Mouse (Mus musculus): ENCODE results near the gene Aff3. TPM values are rescaled to one million over a fixed set of nuclear protein-coding genes. Genes with fewer than 3 reads are reported as not detected.
"Not testable (repeated sequence)": the region's sequence is repeated elsewhere in the genome, so short reads cannot be mapped to it uniquely, and the experiment has no call there.

Gene Aff3
- polyA plus RNA-seq, 1 experiment from 2014 or later: 15.4 TPM

DNA sequence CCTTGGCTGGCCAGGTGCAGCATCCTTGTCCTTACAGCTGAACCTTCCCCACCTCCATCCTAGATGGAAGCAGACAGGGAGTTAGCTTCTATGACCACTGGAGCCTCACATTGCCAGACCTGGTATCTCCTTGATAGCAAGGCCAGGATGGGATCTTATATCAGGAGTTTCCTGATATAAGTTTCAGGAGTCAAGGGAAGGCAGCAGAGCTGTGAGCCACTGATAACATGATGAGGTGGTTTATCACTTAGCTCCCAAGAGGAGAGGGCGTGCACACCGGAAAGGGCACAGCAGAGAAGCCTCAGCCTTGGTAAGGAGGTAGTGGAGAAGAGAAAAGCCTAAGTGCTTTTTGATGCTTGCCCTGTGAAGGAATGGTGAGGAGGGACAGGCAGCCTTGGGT is 217.2 kb downstream of the Aff3 start:
- H3K36me3 ChIP-seq: no peaks in the 10 kb centered on the region
- no peak overlapping the region for H3K27ac ChIP-seq (replicated peaks)
- peaks cover 12% of the 10 kb centered on the region for H3K4me1 ChIP-seq
- no peak overlapping the region for H3K9ac ChIP-seq
- H3K4me2 ChIP-seq (replicated peaks): no peak overlapping the region
- no peaks in the 10 kb centered on the region for H3K27me3 ChIP-seq
- 93% methylated on average over 2 of the region's 2 CpGs for WGBS
- no peaks in the 10 kb centered on the region for H3K9me3 ChIP-seq (replicated peaks)
- no peak for ATAC-seq (ENCODE audit: insufficient number of reproducible peaks, low FRiP score, low TSS enrichment, low read depth)
- no peak overlapping the region for H3K4me3 ChIP-seq (replicated peaks)

DNA sequence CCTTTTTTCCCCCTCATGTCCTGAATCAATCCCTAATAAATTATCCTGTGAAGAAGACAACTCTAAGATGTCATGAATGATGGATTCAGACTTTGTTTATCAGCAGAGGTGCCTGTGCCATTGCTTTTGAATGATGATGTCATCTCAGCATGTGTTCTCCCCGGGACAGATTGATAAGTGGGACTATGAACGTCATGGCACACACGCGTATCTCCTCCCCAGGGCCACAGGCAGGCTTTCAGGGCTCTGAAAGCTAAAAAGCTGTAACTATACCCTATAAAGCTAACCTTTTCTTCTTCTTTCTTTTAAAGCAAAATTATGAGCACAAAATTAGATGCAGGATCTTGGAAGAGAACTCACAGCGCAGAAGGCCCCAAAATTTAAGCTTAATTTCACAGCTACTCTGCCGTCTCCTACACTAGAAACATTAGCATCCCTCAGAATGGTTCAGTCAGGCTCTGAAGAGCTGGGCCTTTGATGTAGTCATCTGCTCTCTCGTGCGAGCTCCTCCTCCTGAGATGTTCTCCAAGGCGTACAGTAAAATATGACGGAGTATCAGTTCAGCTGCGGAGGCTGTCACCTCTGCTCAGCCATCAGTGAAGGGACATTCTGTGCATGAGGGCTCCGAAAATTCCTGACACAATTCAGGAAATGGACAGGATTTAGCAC is 218.5 kb downstream of the Aff3 start:
- no peak for ATAC-seq (ENCODE audit: insufficient number of reproducible peaks, low FRiP score, low TSS enrichment, low read depth)
- no peaks in the 10 kb centered on the region for H3K27me3 ChIP-seq
- H3K27ac ChIP-seq (replicated peaks): no peak overlapping the region
- H3K9ac ChIP-seq: no peak overlapping the region
- H3K4me3 ChIP-seq (replicated peaks): no peak overlapping the region
- WGBS: 78% methylated on average over 12 of the region's 12 CpGs
- no peaks in the 10 kb centered on the region for H3K36me3 ChIP-seq
- H3K9me3 ChIP-seq (replicated peaks): no peaks in the 10 kb centered on the region
- no peak overlapping the region for H3K4me2 ChIP-seq (replicated peaks)
- H3K4me1 ChIP-seq: peaks cover 17% of the 10 kb centered on the region

DNA sequence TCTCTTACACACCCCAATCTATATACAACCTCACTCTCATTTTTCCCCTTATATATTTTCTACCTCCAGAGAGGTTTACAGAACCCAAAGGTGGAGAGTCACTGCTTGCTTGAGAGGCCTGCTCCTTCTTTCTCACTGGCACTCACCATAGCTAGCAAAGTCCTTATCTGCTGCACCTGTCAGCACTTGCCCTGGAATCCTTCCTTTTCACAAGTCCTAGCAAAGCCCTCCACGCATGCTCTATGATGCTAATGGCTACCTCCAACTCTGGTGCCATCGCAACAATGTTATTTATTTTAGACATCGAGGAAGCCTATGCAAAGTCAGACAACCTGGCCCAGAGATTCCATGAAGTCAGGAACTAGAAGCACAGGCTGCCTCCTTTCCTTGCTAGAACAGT is 221.9 kb downstream of the Aff3 start:
- WGBS: 79% methylated on average over 3 of the region's 3 CpGs
- no peak overlapping the region for H3K27ac ChIP-seq (replicated peaks)
- no peak overlapping the region for H3K4me3 ChIP-seq (replicated peaks)
- H3K27me3 ChIP-seq: no peaks in the 10 kb centered on the region
- no peaks in the 10 kb centered on the region for H3K36me3 ChIP-seq
- H3K4me1 ChIP-seq: peaks cover 28% of the 10 kb centered on the region
- no peak overlapping the region for H3K9ac ChIP-seq
- no peaks in the 10 kb centered on the region for H3K9me3 ChIP-seq (replicated peaks)
- no peak overlapping the region for H3K4me2 ChIP-seq (replicated peaks)
- no peak for ATAC-seq (ENCODE audit: insufficient number of reproducible peaks, low FRiP score, low TSS enrichment, low read depth)

DNA sequence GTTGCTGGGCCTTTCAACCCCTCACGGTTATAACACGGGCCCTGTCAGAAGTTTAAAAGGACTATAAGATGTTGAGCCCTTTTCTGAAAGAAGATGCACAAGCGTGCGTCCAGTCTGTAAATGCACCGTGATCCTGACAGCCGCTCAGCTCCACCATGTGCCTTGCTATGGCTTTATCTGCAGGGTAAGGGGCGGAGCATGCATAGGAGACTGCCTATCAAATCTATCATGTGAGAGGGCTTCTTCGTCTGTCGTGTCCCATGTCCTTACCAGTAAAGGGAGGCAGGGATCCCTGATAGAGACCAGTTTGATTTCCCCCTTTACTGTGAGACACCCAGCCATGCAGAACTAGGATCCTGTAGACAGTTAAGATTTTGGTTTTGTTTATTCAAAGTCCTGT is 222.3 kb downstream of the Aff3 start:
- H3K27me3 ChIP-seq: no peaks in the 10 kb centered on the region
- WGBS: 72% methylated on average over 9 of the region's 9 CpGs
- peaks cover 31% of the 10 kb centered on the region for H3K4me1 ChIP-seq
- no peak overlapping the region for H3K27ac ChIP-seq (replicated peaks)
- no peaks in the 10 kb centered on the region for H3K36me3 ChIP-seq
- ATAC-seq (ENCODE audit: insufficient number of reproducible peaks, low FRiP score, low TSS enrichment, low read depth): no peak
- no peak overlapping the region for H3K4me2 ChIP-seq (replicated peaks)
- H3K4me3 ChIP-seq (replicated peaks): no peak overlapping the region
- H3K9ac ChIP-seq: no peak overlapping the region
- no peaks in the 10 kb centered on the region for H3K9me3 ChIP-seq (replicated peaks)

DNA sequence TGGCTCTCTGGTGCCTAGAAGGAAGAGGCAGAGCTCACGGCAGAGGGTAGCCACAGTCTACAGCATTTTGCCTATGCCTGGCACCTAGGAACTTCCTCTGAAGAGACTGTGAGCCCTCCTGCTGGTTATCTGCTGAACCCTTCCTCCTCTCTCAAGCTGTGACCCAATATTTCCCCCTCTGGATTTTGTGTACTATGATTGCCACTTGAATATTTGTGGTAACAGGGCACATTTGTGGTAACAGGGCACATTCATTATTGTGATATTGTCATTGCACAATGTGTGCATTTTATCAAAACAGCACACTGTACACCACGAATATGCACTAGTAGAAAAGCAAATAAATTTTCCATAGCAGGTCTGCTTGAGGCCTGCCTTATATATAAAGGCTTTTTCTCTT is 223.0 kb downstream of the Aff3 start:
- Histone ChIP-seq H3K27ac (replicated peaks) (no peak overlapping the region), H3K4me3 (replicated peaks) (no peak overlapping the region), H3K36me3 (no peaks in the 10 kb centered on the region), H3K4me1 (peaks cover 31% of the 10 kb centered on the region), H3K27me3 (no peaks in the 10 kb centered on the region), H3K9me3 (replicated peaks) (no peaks in the 10 kb centered on the region), H3K4me2 (replicated peaks) (no peak overlapping the region), H3K9ac (no peak overlapping the region)
- no peak for ATAC-seq (ENCODE audit: insufficient number of reproducible peaks, low FRiP score, low TSS enrichment, low read depth)
- 59% methylated on average over 2 of the region's 2 CpGs for WGBS

DNA sequence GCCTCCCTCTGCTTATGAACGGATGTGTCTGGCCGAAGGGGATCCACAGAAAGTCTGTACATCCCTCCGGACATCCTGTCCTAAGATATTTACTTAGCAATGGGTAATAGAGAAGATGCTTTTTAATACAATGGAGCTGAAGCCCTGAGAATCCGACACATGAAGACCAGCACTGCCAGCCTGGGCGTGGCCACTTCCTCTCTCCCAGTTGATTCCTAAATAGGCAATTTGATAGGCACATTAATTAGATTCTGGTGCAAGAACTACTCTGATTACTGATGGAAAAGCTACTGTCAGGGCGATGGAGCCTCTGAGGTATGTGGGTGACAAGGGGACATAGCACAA is 224.3 kb downstream of the Aff3 start:
- Histone ChIP-seq H3K4me3 (replicated peaks) (no peak overlapping the region), H3K4me1 (peaks cover 38% of the 10 kb centered on the region), H3K9me3 (replicated peaks) (no peaks in the 10 kb centered on the region), H3K9ac (no peak overlapping the region), H3K27ac (replicated peaks) (no peak overlapping the region), H3K36me3 (no peaks in the 10 kb centered on the region), H3K27me3 (no peaks in the 10 kb centered on the region), H3K4me2 (replicated peaks) (no peak overlapping the region)
- no peak for ATAC-seq (ENCODE audit: insufficient number of reproducible peaks, low FRiP score, low TSS enrichment, low read depth)
- 75% methylated on average over 6 of the region's 6 CpGs for WGBS

DNA sequence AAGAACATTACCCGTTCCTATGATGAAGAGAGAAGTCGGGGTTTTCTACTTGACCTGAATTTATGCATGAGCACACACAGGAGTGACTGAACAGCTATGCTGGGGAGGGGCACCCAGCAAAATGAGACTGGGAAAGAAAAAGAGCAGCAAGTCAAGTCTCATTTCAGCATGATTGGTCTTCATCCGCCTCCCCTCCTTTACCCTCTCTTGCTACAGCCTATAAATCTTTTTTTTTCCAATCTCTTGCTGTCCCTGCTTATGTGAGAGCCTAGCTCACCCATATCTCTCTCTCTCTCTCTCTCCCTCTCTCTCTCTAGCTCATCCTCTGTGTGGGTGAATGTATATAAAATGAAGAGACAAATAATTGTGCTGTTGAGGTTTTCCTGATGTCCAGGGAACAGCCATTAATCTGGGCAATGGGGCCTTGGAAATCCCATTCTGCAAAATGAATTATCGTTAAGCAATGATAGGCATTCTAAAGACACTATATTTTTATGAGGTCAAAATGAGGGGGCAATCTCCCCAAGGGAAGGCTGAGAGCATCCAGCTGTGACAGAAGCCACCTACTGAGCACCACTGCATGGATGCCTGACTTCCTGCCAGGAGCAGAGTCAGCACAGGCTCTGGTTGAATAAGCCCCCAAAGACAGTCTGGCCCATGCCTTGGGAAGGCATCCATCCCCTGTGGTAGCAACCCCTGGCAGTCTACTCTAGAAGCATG is 224.8 kb downstream of the Aff3 start:
- no peak overlapping the region for H3K4me3 ChIP-seq (replicated peaks)
- H3K36me3 ChIP-seq: no peaks in the 10 kb centered on the region
- ATAC-seq (ENCODE audit: insufficient number of reproducible peaks, low FRiP score, low TSS enrichment, low read depth): no peak
- WGBS: 68% methylated on average over 4 of the region's 4 CpGs
- no peak overlapping the region for H3K9ac ChIP-seq
- no peak overlapping the region for H3K27ac ChIP-seq (replicated peaks)
- peaks cover 38% of the 10 kb centered on the region for H3K4me1 ChIP-seq
- H3K4me2 ChIP-seq (replicated peaks): no peak overlapping the region
- no peaks in the 10 kb centered on the region for H3K9me3 ChIP-seq (replicated peaks)
- no peaks in the 10 kb centered on the region for H3K27me3 ChIP-seq

DNA sequence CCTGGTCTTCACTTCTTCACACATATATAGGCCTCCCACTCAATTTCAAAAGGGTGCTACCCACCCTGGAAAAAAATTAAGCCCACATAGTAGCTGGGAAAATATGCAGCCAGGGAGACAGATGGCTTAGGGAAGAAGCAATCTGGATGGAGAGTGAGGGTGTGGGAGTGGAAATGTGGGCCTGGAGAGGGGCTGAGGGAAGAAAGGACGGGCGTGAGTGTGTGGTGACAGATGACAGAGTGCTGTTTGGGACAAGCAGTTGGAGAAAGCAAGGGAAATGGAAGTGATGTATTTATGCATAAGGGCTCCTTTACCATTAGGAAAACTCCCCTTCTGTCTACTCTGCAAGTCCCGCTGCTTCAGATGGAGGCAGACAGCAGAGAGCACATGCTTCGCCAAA is 226.3 kb downstream of the Aff3 start:
- H3K4me2 ChIP-seq (replicated peaks): no peak overlapping the region
- no peak for ATAC-seq (ENCODE audit: insufficient number of reproducible peaks, low FRiP score, low TSS enrichment, low read depth)
- H3K9ac ChIP-seq: no peak overlapping the region
- peaks cover 38% of the 10 kb centered on the region for H3K4me1 ChIP-seq
- WGBS: 28% methylated on average over 4 of the region's 4 CpGs
- no peaks in the 10 kb centered on the region for H3K36me3 ChIP-seq
- no peak overlapping the region for H3K4me3 ChIP-seq (replicated peaks)
- no peaks in the 10 kb centered on the region for H3K27me3 ChIP-seq
- H3K9me3 ChIP-seq (replicated peaks): no peaks in the 10 kb centered on the region
- no peak overlapping the region for H3K27ac ChIP-seq (replicated peaks)

DNA sequence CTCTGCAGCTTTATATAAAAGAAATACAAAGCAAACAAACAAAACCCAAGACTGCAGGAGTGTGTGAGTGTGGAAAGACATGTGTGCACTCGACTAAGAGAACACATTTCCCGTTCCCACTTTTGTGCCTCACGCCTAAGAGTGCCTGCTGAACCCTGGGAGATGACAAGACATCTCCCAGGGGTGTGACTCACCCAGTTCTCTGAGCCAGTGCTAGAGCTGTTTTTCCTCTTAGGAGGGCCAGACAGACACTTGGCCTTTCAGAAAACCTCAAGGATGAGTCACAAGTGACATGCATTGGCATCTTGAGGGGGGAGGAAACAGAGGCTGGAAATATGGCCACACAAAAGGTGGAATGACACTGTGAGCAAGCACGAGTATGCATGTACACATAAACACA is 227.1 kb downstream of the Aff3 start:
- Histone ChIP-seq H3K27me3 (no peaks in the 10 kb centered on the region), H3K4me3 (replicated peaks) (no peak overlapping the region), H3K4me1 (peaks cover 38% of the 10 kb centered on the region), H3K9ac (no peak overlapping the region), H3K9me3 (replicated peaks) (no peaks in the 10 kb centered on the region), H3K36me3 (no peaks in the 10 kb centered on the region), H3K27ac (replicated peaks) (no peak overlapping the region), H3K4me2 (replicated peaks) (no peak overlapping the region)
- no peak for ATAC-seq (ENCODE audit: insufficient number of reproducible peaks, low FRiP score, low TSS enrichment, low read depth)
- WGBS: 39% methylated on average over 4 of the region's 4 CpGs

DNA sequence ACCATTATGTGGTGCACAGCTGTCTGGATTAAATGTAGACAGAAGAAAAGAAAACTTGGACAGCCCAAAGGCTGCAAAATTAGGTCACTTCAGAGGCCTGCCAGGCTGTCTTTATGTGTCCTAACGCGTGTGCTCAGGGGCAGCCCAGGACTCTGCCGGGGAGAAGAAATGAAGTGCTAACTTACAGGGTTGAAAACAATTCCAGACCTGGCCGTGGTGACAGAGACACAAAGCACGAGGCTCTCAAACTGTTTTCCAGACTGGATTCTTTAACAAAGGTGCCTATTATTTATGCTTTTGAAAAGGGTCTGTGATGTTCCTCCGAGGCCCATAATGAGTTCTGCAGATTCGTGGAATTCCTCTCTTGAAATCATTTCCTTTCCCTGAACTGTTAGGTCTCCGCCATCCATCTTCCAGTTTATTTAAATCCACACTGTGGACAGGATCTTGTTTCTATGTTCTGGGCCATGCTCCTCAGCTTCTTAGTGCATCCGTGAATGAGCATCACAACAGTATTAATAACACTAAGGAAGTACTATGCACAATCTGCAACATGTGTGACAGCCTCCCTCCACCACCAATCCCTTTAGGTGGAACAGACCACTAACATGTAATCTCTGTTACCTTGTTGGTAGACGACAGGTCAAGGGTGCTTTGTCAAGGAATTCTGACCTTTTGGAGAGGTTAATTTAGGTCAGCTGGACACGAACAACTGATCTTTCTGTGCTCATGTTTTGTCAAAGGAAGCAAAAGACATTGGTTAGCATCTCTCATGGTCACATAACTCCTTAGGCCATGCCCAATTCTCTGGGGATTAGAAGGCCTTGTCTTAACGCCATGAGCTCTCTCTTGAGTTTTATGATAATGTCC is 228.0 kb downstream of the Aff3 start:
- H3K27me3 ChIP-seq: no peaks in the 10 kb centered on the region
- H3K27ac ChIP-seq (replicated peaks): no peak overlapping the region
- no peak overlapping the region for H3K4me2 ChIP-seq (replicated peaks)
- WGBS: 37% methylated on average over 12 of the region's 12 CpGs
- H3K9me3 ChIP-seq (replicated peaks): no peaks in the 10 kb centered on the region
- no peak overlapping the region for H3K4me3 ChIP-seq (replicated peaks)
- no peaks in the 10 kb centered on the region for H3K36me3 ChIP-seq
- peaks cover 32% of the 10 kb centered on the region for H3K4me1 ChIP-seq
- no peak for ATAC-seq (ENCODE audit: insufficient number of reproducible peaks, low FRiP score, low TSS enrichment, low read depth)
- no peak overlapping the region for H3K9ac ChIP-seq

DNA sequence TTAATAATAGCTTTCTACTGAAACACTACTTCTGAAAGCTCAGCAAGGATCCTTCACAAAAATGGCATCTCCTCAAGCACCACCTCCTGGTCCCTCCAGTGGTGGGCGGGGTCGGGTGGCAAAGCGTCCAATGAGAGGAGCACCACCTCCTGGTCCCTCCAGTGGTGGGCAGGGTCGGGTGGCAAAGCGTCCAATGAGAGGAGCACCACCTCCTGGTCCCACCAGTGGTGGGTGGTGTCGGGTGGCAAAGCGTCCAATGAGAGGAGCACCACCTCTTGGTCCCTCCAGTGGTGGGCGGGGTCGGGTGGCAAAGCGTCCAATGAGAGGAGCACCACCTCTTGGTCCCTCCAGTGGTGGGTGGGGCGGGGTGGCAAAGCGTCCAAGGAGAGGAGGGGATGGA is 234.4 kb downstream of the Aff3 start:
- not testable (repeated sequence) for H3K36me3 ChIP-seq; H3K27ac ChIP-seq (replicated peaks); H3K4me3 ChIP-seq (replicated peaks); H3K9me3 ChIP-seq (replicated peaks); H3K9ac ChIP-seq; H3K27me3 ChIP-seq; H3K4me2 ChIP-seq (replicated peaks); ATAC-seq (ENCODE audit: insufficient number of reproducible peaks, low FRiP score, low TSS enrichment, low read depth); H3K4me1 ChIP-seq
- WGBS: 94% methylated on average over 12 of the region's 12 CpGs
